Mouse (Mus musculus): Measurements from ENCODE around the gene Gpc1.

DNA sequence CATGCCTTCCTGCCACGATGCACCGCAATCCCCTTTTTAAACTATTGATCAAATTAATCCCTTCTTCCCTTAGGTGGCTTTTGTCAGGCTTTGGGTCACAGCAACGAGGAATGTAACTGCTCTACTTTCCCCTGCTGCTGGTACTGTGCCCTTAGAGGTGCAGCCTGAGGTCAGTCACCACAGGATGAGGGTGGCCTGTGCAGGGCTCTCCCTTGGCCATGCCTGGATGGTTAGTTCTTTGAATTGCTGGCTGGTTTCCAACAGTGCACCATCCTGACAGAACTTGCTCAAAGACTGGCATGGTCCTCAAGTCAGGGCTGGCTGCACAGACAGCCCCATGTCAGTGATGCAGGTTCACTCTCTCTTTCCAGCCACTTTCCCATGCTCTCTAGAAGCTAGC is 42.6 kb downstream of the Gpc1 start:
- TF ChIP-seq CTCF (IDR thresholded peaks at IDR 0.05; ENCODE audit: control insufficient read depth, insufficient read depth, insufficient read length) (no peak), MYOD1 (IDR thresholded peaks at IDR 0.05; ENCODE audit: control insufficient read depth, insufficient read length, low read depth) (no peak), MAX (IDR thresholded peaks at IDR 0.05) (no peak), CEBPB (IDR thresholded peaks at IDR 0.05; ENCODE audit: low read depth) (no peak), MYOG (IDR thresholded peaks at IDR 0.05; ENCODE audit: control insufficient read depth, extremely low read depth, insufficient read length) (no peak)
